Mouse (Mus musculus) heart, embryonic 13.5 days (tissue): ENCODE measurements at regions not wholly inside any gene's neighbourhood (a gene's known extent, or its start where the extent isn't known, plus 50 kb on each side); places are given as distances from the start of the nearest gene placed in this dataset.
A peak's percentile ranks its signal among the peaks of the same experiment; 100 is the strongest.
"Not testable (repeated sequence)": the region's sequence is repeated elsewhere in the genome, so short reads cannot be mapped to it uniquely, and the experiment has no call there.

Source experiments
- ATAC-seq: fragments of 200-750 bp; cut with Nextera tagmentation; 2 replicates; pipeline ENCODE4 v1.8.0; 2017; ENCODE audit warnings: moderate TSS enrichment; ENCODE audit not compliant: insufficient number of reproducible peaks, low FRiP score, low TSS enrichment; ENCODE audit errors: extremely low read depth
- H3K27ac ChIP-seq: fragments of 300-500 bp; sonication (generic); replicated peaks from 2 replicates; pipeline ENCODE4 v1.5.1; 2015; ENCODE audit warnings: moderate library complexity, mild to moderate bottlenecking, inconsistent platforms
- H3K27me3 ChIP-seq: fragments of 300-500 bp; sonication (generic); replicated peaks from 2 replicates; pipeline ENCODE4 v1.6.1; 2015; ENCODE audit warnings: mild to moderate bottlenecking, inconsistent platforms
- H3K36me3 ChIP-seq: fragments of 300-500 bp; sonication (generic); 2 replicates; pipeline ENCODE4 v1.6.1; 2015; ENCODE audit warnings: mild to moderate bottlenecking, inconsistent platforms
- H3K4me1 ChIP-seq: fragments of 300-500 bp; sonication (generic); 2 replicates; pipeline ENCODE4 v1.6.1; 2015; ENCODE audit warnings: inconsistent platforms
- H3K4me2 ChIP-seq: fragments of 300-500 bp; sonication (generic); 2 replicates; pipeline ENCODE4 v1.6.1; 2015; ENCODE audit warnings: inconsistent platforms, mild to moderate bottlenecking, moderate library complexity
- H3K4me3 ChIP-seq: fragments of 300-500 bp; sonication (generic); 2 replicates; pipeline ENCODE4 v1.5.1; 2015; ENCODE audit warnings: moderate library complexity, mild to moderate bottlenecking, inconsistent platforms
- H3K9ac ChIP-seq: fragments of 300-500 bp; sonication (generic); 2 replicates; pipeline ENCODE4 v1.6.1; 2015; ENCODE audit warnings: inconsistent platforms, mild to moderate bottlenecking, moderate library complexity
- H3K9me3 ChIP-seq: fragments of 300-500 bp; sonication (generic); 2 replicates; pipeline ENCODE4 v1.6.1; 2016; ENCODE audit warnings: inconsistent platforms
- WGBS: fragments of 180-500 bp; shearing (Covaris S2); methylation state at CpG from one replicate; pipeline ENCODE4 v1.1.7; 2015; ENCODE audit warnings: mixed read lengths; 5-methylcytosine and 5-hydroxymethylcytosine counted together

DNA sequence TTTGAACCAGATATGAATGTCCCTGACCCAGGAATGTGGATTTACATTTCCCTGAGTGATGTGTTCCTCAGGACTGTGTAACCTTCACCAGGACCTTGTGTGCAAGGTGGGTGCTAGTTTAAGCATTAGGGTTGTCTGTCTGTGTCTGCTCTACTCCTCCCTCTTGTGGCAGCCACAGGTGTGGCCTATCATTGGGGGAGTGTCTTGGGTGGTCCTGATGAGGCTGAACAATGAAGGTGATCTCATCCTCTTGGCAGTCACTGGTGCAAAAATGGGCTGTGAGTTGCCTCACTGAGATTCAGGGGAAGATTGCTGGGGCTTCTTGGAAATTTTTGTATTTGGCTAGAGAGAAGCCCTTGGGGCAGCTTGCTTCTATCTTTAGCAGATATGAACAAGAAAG is 179.4 kb upstream of the Ube2e1 start:
- Histone ChIP-seq H3K27ac (no peak overlapping the region), H3K27me3 (no peaks in the 10 kb centered on the region), H3K4me1 (no peaks in the 10 kb centered on the region), H3K9me3 (no peaks in the 10 kb centered on the region), H3K4me3 (no peak overlapping the region), H3K36me3 (no peaks in the 10 kb centered on the region), H3K9ac (no peak overlapping the region), H3K4me2 (no peak overlapping the region)
- no peak for ATAC-seq

DNA sequence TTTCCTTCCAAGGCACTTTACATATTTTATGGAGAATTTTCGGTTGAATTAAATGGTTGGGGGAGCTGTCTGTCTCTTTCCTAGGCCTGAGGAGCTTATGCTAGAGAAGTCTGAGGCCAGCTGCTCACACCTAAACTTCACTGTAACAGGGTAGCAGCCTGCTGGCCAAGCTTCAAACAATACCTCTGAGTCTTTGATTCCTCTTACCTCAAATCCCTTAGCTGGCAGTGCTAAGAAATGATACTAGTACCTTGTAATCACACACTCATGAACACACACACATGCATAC is 176.6 kb upstream of the Ube2e1 start:
- H3K36me3 ChIP-seq = no peaks in the 10 kb centered on the region
- no peak for ATAC-seq
- no peak overlapping the region for H3K4me3 ChIP-seq
- peaks cover 5% of the 10 kb centered on the region for H3K9me3 ChIP-seq
- H3K27ac ChIP-seq = no peak overlapping the region
- no peak overlapping the region for H3K4me2 ChIP-seq
- no peaks in the 10 kb centered on the region for H3K27me3 ChIP-seq
- H3K9ac ChIP-seq = no peak overlapping the region
- H3K4me1 ChIP-seq = no peaks in the 10 kb centered on the region
- WGBS = 56% methylated on average over 1 of the region's 1 CpGs

- 77% methylated on average over 3 of the region's 3 CpGs for WGBS
- H3K4me3 ChIP-seq = no peak overlapping the region
- no peak for ATAC-seq
- no peak overlapping the region for H3K27ac ChIP-seq
- H3K4me1 ChIP-seq = no peaks in the 10 kb centered on the region
- peaks cover 5% of the 10 kb centered on the region for H3K9me3 ChIP-seq
- H3K4me2 ChIP-seq = no peak overlapping the region
- H3K27me3 ChIP-seq = no peaks in the 10 kb centered on the region
- no peaks in the 10 kb centered on the region for H3K36me3 ChIP-seq
- H3K9ac ChIP-seq = no peak overlapping the region
These were observed 176.1 kb upstream of the Ube2e1 start for GRCm38 (mm10) chr14:18507582-18508358.

DNA sequence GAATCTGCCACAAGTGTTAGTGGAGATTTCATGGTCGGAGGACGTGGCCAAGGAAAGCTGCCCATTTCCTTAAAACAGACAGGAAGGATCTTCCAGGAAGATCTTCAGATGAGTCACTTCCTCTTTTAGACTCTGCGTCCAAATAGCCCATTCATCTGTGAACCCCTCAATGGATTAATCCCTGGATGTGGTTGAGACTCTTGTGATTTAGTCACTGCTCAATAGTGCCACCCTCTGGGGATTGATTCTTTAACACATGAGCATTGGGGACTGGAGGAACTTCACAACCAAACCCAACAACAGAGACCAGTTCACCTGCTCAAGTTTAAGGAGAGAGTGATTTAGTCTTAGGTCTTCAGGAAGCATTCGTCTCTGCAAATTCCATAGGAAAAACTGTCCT is 174.5 kb upstream of the Ube2e1 start:
- ATAC-seq = no peak
- no peak overlapping the region for H3K27ac ChIP-seq
- WGBS = 60% methylated on average over 4 of the region's 4 CpGs
- no peaks in the 10 kb centered on the region for H3K36me3 ChIP-seq
- H3K4me1 ChIP-seq = no peaks in the 10 kb centered on the region
- no peaks in the 10 kb centered on the region for H3K27me3 ChIP-seq
- no peak overlapping the region for H3K4me3 ChIP-seq
- H3K9me3 ChIP-seq = peaks cover 5% of the 10 kb centered on the region
- H3K4me2 ChIP-seq = no peak overlapping the region
- no peak overlapping the region for H3K9ac ChIP-seq

DNA sequence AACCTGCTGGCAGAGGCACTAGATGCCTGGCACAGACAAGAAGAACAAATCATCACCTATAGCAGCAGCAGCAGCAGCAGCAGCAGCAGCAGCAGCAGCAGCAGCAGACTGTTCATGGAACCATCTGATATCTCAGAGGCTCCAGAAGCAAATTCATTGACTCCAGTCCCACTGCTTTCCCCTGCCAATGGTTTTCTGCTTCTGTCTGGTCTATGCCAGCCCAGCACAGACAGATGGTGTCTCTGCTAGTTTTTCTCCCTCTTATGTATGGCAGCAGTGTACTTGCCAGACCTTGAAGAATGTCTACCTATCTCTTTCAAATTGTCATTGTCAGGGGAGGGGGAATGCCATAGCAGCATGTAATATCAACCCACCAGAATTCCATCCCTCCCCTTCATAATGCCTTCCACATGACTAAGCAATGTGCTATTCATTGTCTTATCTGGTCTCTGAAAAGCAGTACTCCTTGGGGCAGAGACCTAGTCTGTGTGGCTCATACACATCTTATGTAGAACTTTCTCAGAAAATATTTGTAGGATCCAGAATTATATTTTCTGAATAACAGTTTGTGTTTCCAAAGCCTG is 168.7 kb upstream of the Ube2e1 start:
- Histone ChIP-seq H3K4me2 (no peak overlapping the region), H3K27ac (no peak overlapping the region), H3K4me1 (peaks cover 5% of the 10 kb centered on the region), H3K27me3 (no peaks in the 10 kb centered on the region), H3K36me3 (no peaks in the 10 kb centered on the region), H3K9me3 (peaks cover 5% of the 10 kb centered on the region), H3K9ac (no peak overlapping the region), H3K4me3 (no peak overlapping the region)
- no peak for ATAC-seq

GRCm38 (mm10) chr14:18494048-18494447 is 162.4 kb upstream of the Ube2e1 start:
- 79% methylated on average over 1 of the region's 1 CpGs for WGBS
- H3K27me3 ChIP-seq = no peaks in the 10 kb centered on the region
- no peaks in the 10 kb centered on the region for H3K9me3 ChIP-seq
- H3K4me1 ChIP-seq = no peaks in the 10 kb centered on the region
- H3K27ac ChIP-seq = no peak overlapping the region
- no peak overlapping the region for H3K4me3 ChIP-seq
- H3K36me3 ChIP-seq = no peaks in the 10 kb centered on the region
- no peak overlapping the region for H3K9ac ChIP-seq
- no peak for ATAC-seq
- H3K4me2 ChIP-seq = no peak overlapping the region

- Histone ChIP-seq H3K4me3 (no peak overlapping the region), H3K36me3 (no peaks in the 10 kb centered on the region), H3K4me1 (no peaks in the 10 kb centered on the region), H3K27me3 (no peaks in the 10 kb centered on the region), H3K27ac (no peak overlapping the region), H3K9ac (no peak overlapping the region), H3K9me3 (no peaks in the 10 kb centered on the region), H3K4me2 (no peak overlapping the region)
- ATAC-seq = no peak
- WGBS = 69% methylated on average over 4 of the region's 4 CpGs
These were observed 154.6 kb upstream of the Ube2e1 start for GRCm38 (mm10) chr14:18486132-18486800.

DNA sequence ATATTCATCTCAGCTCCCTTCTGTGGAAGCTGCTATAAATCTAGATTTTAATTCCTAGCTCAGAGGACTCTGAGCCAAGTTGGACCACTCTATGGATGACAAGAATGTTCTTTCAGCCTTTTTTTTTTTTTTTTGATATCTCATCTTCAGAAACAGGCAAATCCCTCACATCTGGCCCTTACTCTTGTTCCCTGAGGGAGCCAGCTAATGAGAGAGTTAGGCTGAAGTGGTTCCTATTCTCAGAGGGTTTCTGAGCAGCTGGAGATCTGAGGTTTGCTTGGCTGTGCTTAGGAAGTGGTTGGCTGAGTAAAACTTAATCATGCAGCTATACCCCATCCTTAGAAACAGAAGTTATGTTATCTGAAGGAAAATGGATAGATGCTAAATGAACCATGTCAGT is 153.9 kb upstream of the Ube2e1 start:
- Histone ChIP-seq H3K9ac (no peak overlapping the region), H3K27me3 (no peaks in the 10 kb centered on the region), H3K9me3 (no peaks in the 10 kb centered on the region), H3K4me1 (no peaks in the 10 kb centered on the region), H3K4me2 (no peak overlapping the region), H3K27ac (no peak overlapping the region), H3K4me3 (no peak overlapping the region), H3K36me3 (no peaks in the 10 kb centered on the region)
- no peak for ATAC-seq

DNA sequence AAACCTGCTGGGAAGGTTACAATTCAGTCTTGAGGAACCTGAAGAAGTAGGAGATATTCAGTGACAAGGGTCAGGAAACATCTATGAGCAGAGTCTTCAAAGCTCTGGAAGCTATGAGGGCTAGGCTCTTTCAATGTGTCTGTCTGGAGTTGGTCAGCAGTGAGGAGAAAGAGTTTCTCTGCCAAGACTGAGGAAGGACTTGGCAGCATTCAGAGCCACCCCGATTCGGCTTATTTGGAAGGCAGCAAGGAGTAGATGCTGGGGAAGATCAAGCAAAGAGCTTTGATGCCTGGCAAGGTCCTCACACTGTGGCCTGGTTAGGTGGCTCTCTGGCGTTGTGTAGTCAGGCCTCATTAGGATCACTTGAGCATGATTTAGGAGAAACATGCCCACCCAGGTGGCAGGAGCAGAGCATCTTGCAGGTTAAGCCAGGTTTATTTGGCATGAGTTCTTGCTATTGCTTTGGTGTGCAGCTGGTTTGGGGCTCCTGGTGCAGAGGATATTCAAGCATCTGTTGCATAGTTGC is 145.2 kb upstream of the Ube2e1 start:
- Histone ChIP-seq H3K4me1 (no peaks in the 10 kb centered on the region), H3K9ac (no peak overlapping the region), H3K27ac (no peak overlapping the region), H3K4me2 (no peak overlapping the region), H3K36me3 (no peaks in the 10 kb centered on the region), H3K4me3 (no peak overlapping the region), H3K9me3 (no peaks in the 10 kb centered on the region), H3K27me3 (no peaks in the 10 kb centered on the region)
- WGBS = 64% methylated on average over 3 of the region's 3 CpGs
- ATAC-seq = no peak

GRCm38 (mm10) chr14:18468611-18469010 is 137.0 kb upstream of the Ube2e1 start:
- no peaks in the 10 kb centered on the region for H3K36me3 ChIP-seq
- WGBS = 59% methylated on average over 3 of the region's 3 CpGs
- no peaks in the 10 kb centered on the region for H3K27me3 ChIP-seq
- H3K9me3 ChIP-seq = no peaks in the 10 kb centered on the region
- H3K9ac ChIP-seq = no peak overlapping the region
- H3K4me1 ChIP-seq = no peaks in the 10 kb centered on the region
- no peak overlapping the region for H3K4me3 ChIP-seq
- no peak overlapping the region for H3K4me2 ChIP-seq
- ATAC-seq = no peak
- H3K27ac ChIP-seq = no peak overlapping the region

GRCm38 (mm10) chr14:18466864-18467263 is 135.2 kb upstream of the Ube2e1 start:
- not testable (repeated sequence) for H3K27me3 ChIP-seq, H3K9me3 ChIP-seq, ATAC-seq, H3K4me2 ChIP-seq, H3K36me3 ChIP-seq, H3K4me1 ChIP-seq, H3K4me3 ChIP-seq, H3K9ac ChIP-seq, H3K27ac ChIP-seq
- 69% methylated on average over 4 of the region's 4 CpGs for WGBS

DNA sequence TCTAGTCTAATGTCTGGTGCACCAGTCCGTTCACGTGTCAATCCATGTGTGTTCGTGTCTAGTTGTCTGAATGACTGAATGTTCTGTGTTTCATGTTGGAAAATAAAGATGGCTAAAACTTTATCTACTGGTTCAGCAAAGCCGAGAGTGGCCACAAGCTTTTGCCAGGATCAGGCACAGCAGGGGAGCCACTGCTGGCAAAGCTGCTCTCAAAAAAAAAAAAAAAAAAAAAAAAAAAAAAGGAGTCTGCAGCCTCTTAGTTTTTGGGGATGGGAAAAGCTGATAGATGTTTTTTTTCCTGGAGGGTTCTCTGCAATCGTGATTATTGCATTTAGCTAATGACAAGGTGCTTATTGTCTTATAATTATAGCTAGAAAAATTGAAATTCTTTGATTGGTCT is 132.5 kb upstream of the Ube2e1 start:
- peak overlapping the region; percentile 62 for H3K4me2 ChIP-seq
- not testable (repeated sequence) for H3K9ac ChIP-seq, H3K27me3 ChIP-seq, H3K36me3 ChIP-seq, H3K9me3 ChIP-seq, ATAC-seq, H3K27ac ChIP-seq
- WGBS = 31% methylated on average over 5 of the region's 5 CpGs
- peaks cover 13% of the 10 kb centered on the region; the same call in 1 of the 2 replicates for H3K4me1 ChIP-seq
- peak overlapping the region; percentile 32; the same call in 1 of the 2 replicates for H3K4me3 ChIP-seq
